Mouse (Mus musculus) midbrain, embryonic 10.5 days (tissue): ENCODE results near the gene Ly6f. TPM values are rescaled to one million over a fixed set of nuclear protein-coding genes. Genes with fewer than 3 reads are reported as not detected.
"Not testable (repeated sequence)": the region's sequence is repeated elsewhere in the genome, so short reads cannot be mapped to it uniquely, and the experiment has no call there.

Experiments used
- DNase-seq: peaks from one replicate; pipeline ENCODE4 v3.0.0-alpha.2; 2017; ENCODE audit warnings: low spot score
- H3K27ac ChIP-seq: fragments of 300-500 bp; sonication (generic); replicated peaks from 2 replicates; pipeline ENCODE4 v1.5.1; 2016; ENCODE audit warnings: mild to moderate bottlenecking
- H3K27me3 ChIP-seq: fragments of 300-500 bp; sonication (generic); 2 replicates; pipeline ENCODE4 v1.6.1; 2016; ENCODE audit warnings: low read depth, mild to moderate bottlenecking; ENCODE audit not compliant: poor library complexity, severe bottlenecking
- H3K36me3 ChIP-seq: fragments of 300-500 bp; sonication (generic); 2 replicates; pipeline ENCODE4 v1.6.1; 2016; ENCODE audit warnings: mild to moderate bottlenecking, moderate library complexity
- H3K4me1 ChIP-seq: fragments of 300-500 bp; sonication (generic); 2 replicates; pipeline ENCODE4 v1.6.1; 2016
- H3K4me3 ChIP-seq: fragments of 300-500 bp; sonication (generic); 2 replicates; pipeline ENCODE4 v1.5.1; 2016; ENCODE audit warnings: mild to moderate bottlenecking, moderate library complexity
- H3K9me3 ChIP-seq: fragments of 300-500 bp; sonication (generic); replicated peaks from 2 replicates; pipeline ENCODE4 v1.6.1; 2016; ENCODE audit warnings: mild to moderate bottlenecking
- WGBS: fragments of 180-500 bp; shearing (Covaris S2); methylation state at CpG from one replicate; pipeline ENCODE4 v1.1.7; 2016; 5-methylcytosine and 5-hydroxymethylcytosine counted together
- polyA plus RNA-seq: library from polyadenylated mRNA; unstranded; fragments of >200 nt; fragmentation: Nextera tagmentation; extraction: Ambion mirVana; gene quantifications from 2 replicates; pipeline ENCODE4 v1.2.1, GENCODE M21; 2016

The Ly6f gene
- polyA plus RNA-seq, 1 experiment from 2014 or later = not detected

DNA sequence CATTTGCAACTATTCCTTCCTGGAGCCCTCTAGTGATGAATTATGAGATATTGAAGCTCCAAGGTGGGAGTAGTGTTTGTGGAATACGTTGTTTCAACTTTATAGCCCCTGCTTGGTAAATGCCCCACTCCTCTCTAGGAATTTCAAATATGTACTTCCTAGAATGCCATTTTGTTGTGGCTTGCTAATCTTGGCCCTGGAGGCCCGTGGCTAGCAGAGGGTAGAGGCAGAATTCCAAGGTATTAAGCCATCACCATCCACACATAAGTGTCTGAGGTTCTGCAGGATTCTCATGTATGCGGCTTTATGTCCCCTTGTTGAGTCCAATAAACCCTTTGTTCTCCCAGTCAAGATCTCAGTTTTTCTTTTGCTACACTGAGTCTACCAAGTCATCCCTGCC lies 3.7 kb downstream of the Ly6f start:
- no peaks in the 10 kb centered on the region for H3K4me1 ChIP-seq
- H3K36me3 ChIP-seq = no peaks in the 10 kb centered on the region
- no peak for DNase-seq
- H3K4me3 ChIP-seq = no peak overlapping the region
- H3K9me3 ChIP-seq = no peaks in the 10 kb centered on the region
- no peaks in the 10 kb centered on the region for H3K27me3 ChIP-seq
- WGBS = 79% methylated on average over 3 of the region's 3 CpGs
- no peak overlapping the region for H3K27ac ChIP-seq

DNA sequence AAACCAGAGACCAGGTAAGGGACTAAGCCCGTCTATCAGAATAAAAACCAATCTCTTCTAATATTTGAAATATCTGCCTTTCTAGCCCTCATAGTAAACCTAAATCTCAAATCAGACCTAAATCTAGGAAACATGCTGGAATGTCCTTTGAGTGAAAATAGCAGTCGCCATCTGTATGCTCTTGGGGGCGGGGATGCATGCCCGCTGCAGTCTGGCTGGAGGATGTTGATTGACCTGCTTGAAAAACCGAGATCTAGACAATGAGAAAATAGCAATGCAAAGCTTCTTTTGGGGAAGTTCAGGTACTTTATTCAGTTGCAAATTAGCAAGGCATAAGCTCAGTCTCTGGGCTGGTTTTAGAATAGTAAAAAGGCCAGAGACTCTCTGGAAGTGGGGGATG lies 13.8 kb downstream of the Ly6f start:
- DNase-seq, H3K9me3 ChIP-seq, H3K36me3 ChIP-seq, H3K4me3 ChIP-seq, H3K27ac ChIP-seq, H3K4me1 ChIP-seq, H3K27me3 ChIP-seq: not testable (repeated sequence)
- 74% methylated on average over 5 of the region's 5 CpGs for WGBS

DNA sequence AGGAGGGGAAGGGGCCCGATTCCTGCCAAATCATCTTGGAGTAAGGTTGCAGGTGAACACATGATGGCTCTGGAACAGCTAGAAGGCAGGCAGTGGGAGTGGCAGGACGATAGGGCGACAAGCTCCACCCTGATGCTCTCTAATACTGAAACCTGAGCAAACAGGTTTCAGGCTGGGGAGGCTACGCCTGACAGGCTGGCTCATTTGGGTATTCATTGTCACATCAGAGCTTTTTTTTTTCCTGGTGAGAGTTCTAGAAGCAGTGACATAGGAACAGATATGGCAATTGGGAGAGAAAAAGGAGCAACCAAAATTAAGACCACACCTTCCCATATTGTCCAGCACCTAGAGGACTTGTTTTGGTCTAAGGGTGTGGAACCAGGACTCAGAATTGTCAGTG lies 18.3 kb downstream of the Ly6f start:
- not testable (repeated sequence) for H3K27me3 ChIP-seq, H3K4me3 ChIP-seq, H3K4me1 ChIP-seq, H3K27ac ChIP-seq, H3K36me3 ChIP-seq, DNase-seq, H3K9me3 ChIP-seq
- WGBS = 85% methylated on average over 4 of the region's 4 CpGs

DNA sequence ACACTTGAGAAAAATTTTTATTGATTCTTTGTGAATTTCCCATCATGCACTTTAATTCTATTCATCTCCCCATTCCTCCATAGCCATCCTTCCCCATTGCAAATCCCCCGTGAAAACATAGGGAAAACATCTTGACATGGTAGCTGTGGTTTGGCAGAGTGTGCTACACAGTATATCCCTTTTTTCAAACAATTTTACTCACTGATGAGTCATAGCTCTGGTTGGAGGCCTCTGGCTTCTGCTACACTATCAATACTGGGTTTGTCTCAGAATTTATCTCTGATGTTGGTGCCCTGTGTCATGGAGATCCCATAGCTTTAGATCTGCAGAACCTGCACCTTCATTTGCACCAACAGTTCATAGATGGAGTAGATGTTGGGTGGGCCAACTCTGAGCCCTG lies 24.2 kb downstream of the Ly6f start:
- DNase-seq = no peak
- H3K4me1 ChIP-seq = no peaks in the 10 kb centered on the region
- 89% methylated on average over 1 of the region's 1 CpGs for WGBS
- H3K4me3 ChIP-seq = no peak overlapping the region
- H3K27ac ChIP-seq = no peak overlapping the region
- H3K36me3 ChIP-seq = no peaks in the 10 kb centered on the region
- peaks cover 2% of the 10 kb centered on the region; the same call in 1 of the 2 replicates for H3K9me3 ChIP-seq
- no peaks in the 10 kb centered on the region for H3K27me3 ChIP-seq

DNA sequence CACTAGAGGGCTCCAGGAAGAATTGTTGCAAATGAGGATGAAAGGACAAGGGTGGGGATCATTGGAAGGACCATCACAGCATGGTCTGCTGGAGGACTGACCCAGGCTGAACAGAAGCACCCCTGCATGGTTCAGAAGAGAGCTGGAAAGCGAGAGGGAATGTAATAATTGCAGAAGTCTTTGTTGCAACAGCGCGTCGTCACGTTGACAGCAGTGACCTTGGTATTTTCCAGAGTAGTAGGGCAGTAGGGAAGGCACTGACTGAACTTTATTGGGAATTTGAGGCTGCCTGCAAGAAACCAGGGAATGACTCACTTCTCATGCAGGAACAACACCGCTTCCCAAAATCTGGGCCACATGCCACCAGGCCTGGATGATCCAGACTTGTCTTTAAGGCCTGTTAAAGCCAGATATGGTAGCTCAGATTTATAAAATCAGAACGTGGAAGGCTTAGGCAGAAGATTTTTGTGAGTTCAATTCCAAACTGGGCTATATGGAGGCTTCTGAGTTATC lies 25.7 kb downstream of the Ly6f start:
- H3K27me3 ChIP-seq = no peaks in the 10 kb centered on the region
- no peak for DNase-seq
- no peak overlapping the region for H3K4me3 ChIP-seq
- H3K36me3 ChIP-seq = no peaks in the 10 kb centered on the region
- H3K4me1 ChIP-seq = no peaks in the 10 kb centered on the region
- H3K9me3 ChIP-seq = no peaks in the 10 kb centered on the region
- whole genome bisulfite sequencing = 86% methylated on average over 7 of the region's 7 CpGs
- no peak overlapping the region for H3K27ac ChIP-seq

DNA sequence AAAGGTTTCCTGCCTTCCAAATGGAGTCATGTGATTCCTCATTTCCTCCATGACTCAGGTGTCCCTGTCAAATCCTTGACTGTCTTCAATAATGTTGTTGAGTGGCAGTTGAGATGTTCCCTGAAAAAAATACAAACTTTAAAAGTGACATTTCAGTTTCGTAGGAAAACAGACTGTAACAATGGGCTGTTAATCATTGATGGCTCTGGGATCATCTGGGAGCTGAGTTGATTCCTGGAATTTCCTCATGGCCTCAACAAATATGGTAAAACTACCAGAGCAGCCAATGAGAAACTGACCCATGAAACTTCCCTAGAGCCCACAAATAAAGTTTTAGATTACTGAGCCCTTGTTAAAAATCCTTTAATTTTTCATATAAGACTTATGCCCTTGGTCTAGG lies 37.9 kb downstream of the Ly6f start:
- 72% methylated on average over 1 of the region's 1 CpGs for WGBS
- Histone ChIP-seq H3K27me3 (no peaks in the 10 kb centered on the region), H3K9me3 (peaks cover 27% of the 10 kb centered on the region; the same call in 1 of the 2 replicates), H3K27ac (no peak overlapping the region), H3K4me3 (no peak overlapping the region), H3K36me3 (no peaks in the 10 kb centered on the region), H3K4me1 (no peaks in the 10 kb centered on the region)
- DNase-seq = no peak

DNA sequence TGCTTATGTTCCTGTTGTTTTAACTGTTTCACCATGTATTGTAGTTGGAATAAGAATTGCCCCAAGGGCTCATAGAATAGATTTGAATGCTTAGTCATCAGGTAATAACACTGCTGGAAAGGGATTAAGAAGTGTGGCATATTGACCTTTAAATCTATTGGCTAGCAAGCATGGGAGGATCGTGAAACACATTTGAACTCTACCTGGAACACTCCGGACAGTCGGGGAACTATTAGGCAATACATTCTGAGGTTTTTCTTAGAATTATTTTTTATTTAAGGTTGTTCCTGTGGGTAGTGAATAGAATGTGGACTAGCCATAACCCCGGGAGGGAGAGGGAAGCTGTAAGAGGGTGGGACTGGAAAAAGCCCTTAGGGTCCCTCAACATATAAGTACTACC lies 41.0 kb downstream of the Ly6f start:
- no peaks in the 10 kb centered on the region for H3K27me3 ChIP-seq
- no peak overlapping the region for H3K4me3 ChIP-seq
- WGBS = 92% methylated on average over 4 of the region's 4 CpGs
- no peak for DNase-seq
- no peaks in the 10 kb centered on the region for H3K36me3 ChIP-seq
- H3K27ac ChIP-seq = no peak overlapping the region
- peaks cover 22% of the 10 kb centered on the region; the same call in 1 of the 2 replicates for H3K9me3 ChIP-seq
- no peaks in the 10 kb centered on the region for H3K4me1 ChIP-seq

DNA sequence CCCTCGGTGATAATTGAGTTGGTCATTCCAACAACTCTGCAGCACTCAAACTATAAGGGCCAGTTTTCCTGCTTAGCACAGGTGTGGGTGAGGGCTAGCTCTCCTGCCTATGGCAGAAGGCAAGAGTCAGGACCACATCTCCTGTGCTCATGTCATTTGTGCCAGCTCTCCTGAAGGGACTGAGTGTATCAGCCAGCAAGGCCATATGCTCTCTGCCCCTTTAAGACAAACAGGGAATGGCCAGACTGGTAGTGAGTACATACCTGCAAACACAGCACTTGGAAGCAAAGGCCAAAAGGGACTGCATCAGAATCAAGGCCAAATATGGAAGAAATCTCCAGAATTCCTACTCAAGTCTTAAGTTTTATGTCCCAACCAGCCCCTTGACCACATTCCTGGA lies 41.7 kb downstream of the Ly6f start:
- Histone ChIP-seq H3K27ac (no peak overlapping the region), H3K9me3 (peaks cover 21% of the 10 kb centered on the region; the same call in 1 of the 2 replicates), H3K4me1 (no peaks in the 10 kb centered on the region), H3K27me3 (no peaks in the 10 kb centered on the region), H3K36me3 (no peaks in the 10 kb centered on the region), H3K4me3 (no peak overlapping the region)
- 100% methylated on average over 1 of the region's 1 CpGs for WGBS
- no peak for DNase-seq

DNA sequence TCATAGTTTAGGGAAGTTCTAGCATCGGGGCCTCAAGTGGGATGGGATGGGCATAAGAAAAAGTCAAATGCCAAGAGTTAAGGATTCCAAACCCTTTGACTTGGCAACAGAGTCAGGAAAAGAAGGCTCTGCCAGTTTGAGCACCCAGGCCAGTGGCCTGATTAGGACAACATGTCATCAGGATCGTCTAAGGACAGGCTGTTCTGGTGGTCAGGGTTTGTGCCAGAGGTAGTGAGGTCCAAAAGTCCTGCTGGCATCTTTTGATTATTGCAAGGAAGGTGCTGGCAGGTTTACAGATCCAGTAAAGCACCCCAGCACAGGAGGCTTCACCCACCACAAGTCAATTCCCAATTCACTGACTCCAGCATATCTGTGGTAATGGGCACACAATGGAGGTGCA lies 46.2 kb downstream of the Ly6f start:
- Histone ChIP-seq H3K4me1 (no peaks in the 10 kb centered on the region), H3K9me3 (peaks cover 5% of the 10 kb centered on the region; the same call in 1 of the 2 replicates), H3K4me3 (no peak overlapping the region), H3K36me3 (no peaks in the 10 kb centered on the region), H3K27me3 (no peaks in the 10 kb centered on the region), H3K27ac (no peak overlapping the region)
- 81% methylated on average over 2 of the region's 2 CpGs for WGBS
- no peak for DNase-seq

DNA sequence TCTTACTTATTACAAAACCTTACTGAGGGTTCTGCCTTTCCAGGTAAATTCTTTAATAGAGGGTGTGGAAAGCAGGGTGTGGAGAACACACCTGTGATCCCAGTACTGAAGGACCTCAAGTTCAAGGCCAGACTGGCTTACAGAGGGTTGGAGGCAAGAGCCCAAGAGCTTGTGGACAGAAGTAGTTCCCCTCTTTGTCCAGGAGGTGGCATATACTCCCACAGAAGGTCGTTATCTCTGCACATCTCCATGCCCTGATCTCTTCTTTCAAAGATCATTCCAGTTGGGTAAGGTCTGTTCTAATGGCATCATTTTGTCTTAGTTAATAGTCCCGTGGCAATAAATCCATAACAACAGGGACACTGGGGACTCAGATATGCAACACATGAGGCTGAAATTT lies 49.0 kb downstream of the Ly6f start:
- Histone ChIP-seq H3K4me3 (no peak overlapping the region), H3K9me3 (peaks cover 20% of the 10 kb centered on the region), H3K27ac (no peak overlapping the region), H3K4me1 (no peaks in the 10 kb centered on the region), H3K27me3 (no peaks in the 10 kb centered on the region), H3K36me3 (no peaks in the 10 kb centered on the region)
- DNase-seq = no peak
- WGBS = 58% methylated on average over 2 of the region's 2 CpGs

DNA sequence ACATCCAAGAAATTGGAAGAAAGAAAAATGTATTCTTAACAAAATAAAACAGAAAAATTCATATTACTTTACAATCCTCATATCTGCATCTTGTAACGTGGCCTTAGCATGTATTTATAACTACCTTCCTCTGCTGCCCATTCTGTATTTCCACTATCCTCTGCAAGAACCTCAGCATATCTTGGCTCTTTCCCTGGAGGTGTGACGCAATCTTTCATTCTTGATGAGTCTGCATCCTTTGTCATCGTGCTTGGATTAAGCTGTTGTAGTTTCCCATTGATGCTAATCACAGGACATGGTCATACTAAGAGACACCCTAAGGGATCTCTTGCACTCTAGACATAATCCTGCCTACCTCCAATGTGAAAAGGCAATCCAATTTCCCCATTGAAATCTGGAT lies 50.4 kb downstream of the Ly6f start:
- Histone ChIP-seq H3K27ac (no peak overlapping the region), H3K4me3 (no peak overlapping the region), H3K4me1 (no peaks in the 10 kb centered on the region), H3K9me3 (peaks cover 32% of the 10 kb centered on the region), H3K36me3 (no peaks in the 10 kb centered on the region), H3K27me3 (no peaks in the 10 kb centered on the region)
- WGBS = 87% methylated on average over 3 of the region's 3 CpGs
- no peak for DNase-seq

DNA sequence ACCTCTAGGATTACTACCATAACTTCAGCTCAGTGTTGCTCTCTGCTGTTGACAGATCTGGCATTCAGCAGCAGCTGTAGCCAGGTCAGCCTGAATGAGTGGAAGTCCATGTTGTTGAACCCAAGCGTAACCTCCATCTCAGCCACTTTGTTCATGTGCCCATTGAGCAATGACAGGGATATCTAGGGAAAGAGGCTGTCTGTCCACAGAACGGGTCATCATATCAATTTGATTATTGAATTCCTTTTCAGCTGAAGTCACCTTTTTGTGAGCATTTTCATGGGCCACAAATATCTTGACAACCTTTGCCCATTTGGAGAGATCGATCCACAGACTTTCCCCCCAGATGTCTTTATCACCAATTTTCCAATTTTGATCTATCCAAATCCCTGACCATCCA lies 51.9 kb downstream of the Ly6f start:
- 90% methylated on average over 3 of the region's 3 CpGs for WGBS
- Histone ChIP-seq H3K9me3 (peaks cover 43% of the 10 kb centered on the region), H3K4me1 (no peaks in the 10 kb centered on the region), H3K4me3 (no peak overlapping the region), H3K36me3 (no peaks in the 10 kb centered on the region), H3K27ac (no peak overlapping the region), H3K27me3 (no peaks in the 10 kb centered on the region)
- no peak for DNase-seq
